Mouse (Mus musculus) lung, adult 10 weeks (tissue): ENCODE data around the gene Taf1a. TPM values are rescaled to one million over a fixed set of nuclear protein-coding genes. Genes with fewer than 3 reads are reported as not detected.

Source experiments
- polyA plus RNA-seq: library from polyadenylated mRNA; stranded (reverse); fragments of 350-450 nt; fragmentation: Illumina TruSeq; extraction: RNeasy Lipid Tissue Mini Kit (QIAGEN cat#74804); gene quantifications from one replicate; pipeline ENCODE4 v1.2.3, GENCODE M21; 2014; ENCODE audit warnings: low read depth, low replicate concordance; ENCODE audit not compliant: insufficient read depth

Gene Taf1a
- 14.1 TPM for polyA plus RNA-seq

GRCm38 (mm10) chr1:183388426-183389406 lies at the start of gene Taf1a:
Taf1a (plus strand) TSS chr1:183388981.

DNA sequence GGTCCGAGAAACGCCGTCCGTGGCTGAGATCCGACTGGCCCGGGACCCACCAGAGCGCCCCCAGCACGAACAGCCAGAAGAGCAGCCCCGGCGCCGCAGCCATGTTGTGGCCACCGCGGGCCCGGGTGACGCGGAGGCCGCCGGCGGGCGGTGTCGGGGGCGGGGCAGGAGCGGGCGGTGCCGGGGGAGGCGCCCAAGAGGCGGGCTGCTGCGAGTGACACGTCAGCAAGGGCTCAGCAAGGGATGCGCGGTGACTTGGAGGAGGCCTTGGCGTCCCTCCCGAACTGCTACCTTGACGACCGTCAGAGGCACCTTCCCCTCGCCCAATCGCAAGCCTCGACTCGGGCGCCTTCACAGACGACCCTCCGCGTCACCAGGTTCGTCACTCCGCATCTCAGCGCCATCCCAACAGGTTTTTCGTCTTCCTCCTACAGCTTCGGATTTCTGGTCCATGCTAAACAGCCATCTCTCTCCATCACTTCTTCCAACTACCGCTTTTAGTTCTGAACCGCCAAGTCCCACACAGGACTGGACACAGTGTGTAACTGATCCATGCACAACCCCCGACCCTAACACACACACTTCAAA lies 19.3 kb upstream of the Taf1a start, which contains the start of gene Mia3:
Gene Mia3, minus strand, starts transcription at position 127 of the 588 bp plus-strand sequence.

DNA sequence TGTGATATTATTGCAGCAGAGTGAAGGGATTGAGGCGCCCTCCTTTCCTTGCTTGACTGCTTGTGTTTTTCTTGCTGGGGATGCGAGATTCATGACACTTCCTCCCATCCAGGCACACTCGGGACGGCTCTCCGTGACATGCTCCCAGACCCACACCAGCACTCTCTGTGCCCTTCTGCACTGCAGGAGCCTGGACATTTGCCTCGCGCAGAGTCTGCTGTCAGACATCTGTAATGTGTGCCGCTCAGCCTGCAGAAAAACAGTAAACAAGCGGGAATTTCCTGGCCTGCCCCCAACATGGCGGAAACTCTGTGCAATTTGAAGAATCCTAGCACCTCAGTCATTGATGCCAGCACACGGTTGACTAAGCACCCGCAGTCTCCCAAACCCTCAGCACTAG lies 29.1 kb downstream of the Taf1a start, which contains the start of gene Hhipl2:
Gene Hhipl2, plus strand, starts transcription at position 343 of the 400 bp plus-strand sequence.

Other genes starting within 250 kb of the Taf1a start
- gene Disp1, start 167.5 kb upstream of the Taf1a start, polyA plus RNA-seq: 1.6 TPM
- 42.6 TPM for gene Aida, start 92.4 kb upstream of the Taf1a start, polyA plus RNA-seq
- gene Brox, start 91.7 kb upstream of the Taf1a start, polyA plus RNA-seq: 20.5 TPM
- gene Mia3, start 19.4 kb upstream of the Taf1a start, polyA plus RNA-seq: 55.7 TPM
- not detected for gene Hhipl2, start 29.2 kb downstream of the Taf1a start, polyA plus RNA-seq